Mouse (Mus musculus) intestine, embryonic 15.5 days (tissue): Measurements from ENCODE around the gene Atf6b. TPM values are rescaled to one million over a fixed set of nuclear protein-coding genes. Genes with fewer than 3 reads are reported as not detected.

ENCODE experiments used
- ATAC-seq: fragments of 200-750 bp; cut with Nextera tagmentation; 2 replicates; pipeline ENCODE4 v1.8.0; 2017; ENCODE audit warnings: moderate TSS enrichment, moderate library complexity
- H3K27ac ChIP-seq: fragments of 300-500 bp; sonication (generic); 2 replicates; pipeline ENCODE4 v1.5.1; 2015; ENCODE audit warnings: mild to moderate bottlenecking, inconsistent platforms
- H3K27me3 ChIP-seq: fragments of 300-500 bp; sonication (generic); replicated peaks from 2 replicates; pipeline ENCODE4 v1.6.1; 2015; ENCODE audit warnings: inconsistent platforms
- H3K36me3 ChIP-seq: fragments of 300-500 bp; sonication (generic); 2 replicates; pipeline ENCODE4 v1.6.1; 2015; ENCODE audit warnings: inconsistent platforms
- H3K4me1 ChIP-seq: fragments of 300-500 bp; sonication (generic); replicated peaks from 2 replicates; pipeline ENCODE4 v1.6.1; 2015; ENCODE audit warnings: inconsistent platforms
- H3K4me2 ChIP-seq: fragments of 300-500 bp; sonication (generic); replicated peaks from 2 replicates; pipeline ENCODE4 v1.6.1; 2015; ENCODE audit warnings: mild to moderate bottlenecking, inconsistent platforms
- H3K4me3 ChIP-seq: fragments of 300-500 bp; sonication (generic); replicated peaks from 2 replicates; pipeline ENCODE4 v1.5.1; 2015; ENCODE audit warnings: inconsistent platforms
- H3K9ac ChIP-seq: fragments of 300-500 bp; sonication (generic); 2 replicates; pipeline ENCODE4 v1.6.1; 2015; ENCODE audit warnings: inconsistent platforms
- H3K9me3 ChIP-seq: fragments of 300-500 bp; sonication (generic); 2 replicates; pipeline ENCODE4 v1.6.1; 2016; ENCODE audit warnings: inconsistent platforms
- WGBS: fragments of 180-500 bp; shearing (Covaris S2); methylation state at CpG from one replicate; pipeline ENCODE4 v1.1.7; 2015; 5-methylcytosine and 5-hydroxymethylcytosine counted together
- polyA plus RNA-seq: library from polyadenylated mRNA; unstranded; fragments of >200 nt; fragmentation: Nextera tagmentation; extraction: Ambion mirVana; gene quantifications from 2 replicates; pipeline ENCODE4 v1.2.1, GENCODE M21; 2015

Atf6b gene
- 67.5 and 68.2 TPM in 2 replicates for polyA plus RNA-seq

GRCm38 (mm10) chr17:34646906-34647787 lies at the start of gene Atf6b:
Gene Atf6b, plus strand, starts transcription at chr17:34647146.
- H3K36me3 ChIP-seq: peaks cover 11% of the 10 kb centered on the region
- H3K4me3 ChIP-seq: peak within 1 kb of the TSS; percentile 97
- ATAC-seq: peak; percentile 97
- H3K4me2 ChIP-seq: peak within 1 kb of the TSS; percentile 89
- WGBS: under 1% methylated on average over 66 of the region's 66 CpGs
- no peaks in the 10 kb centered on the region for H3K9me3 ChIP-seq
- H3K27ac ChIP-seq: peak within 1 kb of the TSS; percentile 71
- no peaks in the 10 kb centered on the region for H3K27me3 ChIP-seq
- H3K4me1 ChIP-seq: peaks cover 23% of the 10 kb centered on the region
- H3K9ac ChIP-seq: peak within 1 kb of the TSS; percentile 90

DNA sequence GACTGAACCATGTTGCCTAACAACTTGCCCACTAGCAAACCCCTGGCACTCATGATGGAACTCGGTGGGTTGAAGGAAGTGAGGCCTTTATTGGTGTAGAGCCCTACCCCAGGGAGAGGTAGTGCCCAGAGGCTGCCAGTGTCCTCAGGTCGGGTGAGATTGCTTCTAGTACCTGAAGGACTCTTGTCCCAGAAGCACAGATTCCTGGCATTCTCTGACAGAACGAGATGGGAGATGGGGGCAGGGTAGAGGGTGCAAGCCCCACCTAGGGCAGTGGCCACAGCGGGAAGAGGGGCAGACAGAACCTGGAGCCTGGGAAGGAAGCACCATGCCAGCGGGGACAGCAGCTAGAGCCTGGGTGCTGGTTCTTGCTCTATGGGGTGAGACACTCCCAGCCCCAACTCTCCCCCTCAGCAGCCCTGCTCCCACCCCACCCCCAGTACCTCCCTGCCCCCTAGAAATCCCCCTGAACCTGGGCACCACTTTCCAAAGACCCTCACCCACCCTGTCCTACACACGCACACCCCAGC lies 49.3 kb upstream of the Atf6b start, which contains the start of gene Ager:
Gene Ager, plus strand, starts transcription at position 297 of the 530 bp plus-strand sequence.
- Histone ChIP-seq H3K4me1 (peaks cover 55% of the 10 kb centered on the region), H3K27me3 (no peaks in the 10 kb centered on the region), H3K4me3 (no peak within 1 kb of the TSS), H3K36me3 (peaks cover 28% of the 10 kb centered on the region), H3K9ac (peak within 1 kb of the TSS; percentile 28; the same call in 1 of the 2 replicates), H3K9me3 (no peaks in the 10 kb centered on the region), H3K27ac (peak within 1 kb of the TSS; percentile 40; the same call in 1 of the 2 replicates), H3K4me2 (peak within 1 kb of the TSS; percentile 29)
- no peak for ATAC-seq
- WGBS: 20% methylated on average over 6 of the region's 6 CpGs

- 78% methylated on average over 9 of the region's 9 CpGs for WGBS
- H3K36me3 ChIP-seq: peaks cover 26% of the 10 kb centered on the region
- no peak overlapping the region for H3K4me2 ChIP-seq
- no peaks in the 10 kb centered on the region for H3K9me3 ChIP-seq
- no peak overlapping the region for H3K9ac ChIP-seq
- ATAC-seq: no peak
- peaks cover 45% of the 10 kb centered on the region for H3K4me1 ChIP-seq
- no peaks in the 10 kb centered on the region for H3K27me3 ChIP-seq
- no peak overlapping the region for H3K27ac ChIP-seq
- no peak overlapping the region for H3K4me3 ChIP-seq
Measured at GRCm38 (mm10) chr17:34599891-34600290, 47.1 kb upstream of the Atf6b start.

DNA sequence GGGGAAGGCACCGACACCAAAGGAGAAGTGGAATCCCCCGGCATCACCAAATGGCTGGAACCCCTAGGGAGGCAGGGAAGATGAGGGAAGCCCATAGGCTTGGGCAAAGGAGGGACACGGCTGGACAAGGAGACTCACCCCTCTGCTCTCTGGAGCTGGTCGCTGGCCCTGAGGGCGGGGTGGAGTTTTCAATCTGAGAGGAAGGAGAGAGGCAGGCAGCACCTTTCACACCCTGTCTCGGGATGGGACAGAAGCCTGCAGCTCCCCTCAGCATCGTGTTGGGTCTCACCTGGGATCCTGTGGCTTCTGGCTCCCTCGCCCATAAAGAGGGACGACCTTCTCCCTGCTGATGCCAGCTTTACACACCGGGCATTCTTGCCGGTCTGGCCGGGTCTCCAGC lies 45.1 kb upstream of the Atf6b start:
- no peak overlapping the region for H3K4me3 ChIP-seq
- no peak overlapping the region for H3K27ac ChIP-seq
- no peak overlapping the region for H3K9ac ChIP-seq
- no peaks in the 10 kb centered on the region for H3K9me3 ChIP-seq
- peaks cover 16% of the 10 kb centered on the region for H3K36me3 ChIP-seq
- ATAC-seq: no peak
- no peaks in the 10 kb centered on the region for H3K27me3 ChIP-seq
- peak overlapping the region; percentile 80 for H3K4me2 ChIP-seq
- H3K4me1 ChIP-seq: peaks cover 42% of the 10 kb centered on the region
- 84% methylated on average over 12 of the region's 12 CpGs for WGBS

GRCm38 (mm10) chr17:34603375-34604060 lies 43.4 kb upstream of the Atf6b start, which contains the start of gene Rnf5:
Gene Rnf5, minus strand, starts transcription at chr17:34603690.
- H3K27ac ChIP-seq: peak within 1 kb of the TSS; percentile 91
- under 1% methylated on average over 30 of the region's 30 CpGs for WGBS
- H3K4me2 ChIP-seq: peak within 1 kb of the TSS; percentile 91
- peaks cover 43% of the 10 kb centered on the region for H3K4me1 ChIP-seq
- H3K9me3 ChIP-seq: no peaks in the 10 kb centered on the region
- H3K27me3 ChIP-seq: no peaks in the 10 kb centered on the region
- ATAC-seq: peak; percentile 95
- peaks cover 16% of the 10 kb centered on the region for H3K36me3 ChIP-seq
- peak within 1 kb of the TSS; percentile 74 for H3K9ac ChIP-seq
- peak within 1 kb of the TSS; percentile 88 for H3K4me3 ChIP-seq

- WGBS: under 1% methylated on average over 35 of the region's 35 CpGs
- no peaks in the 10 kb centered on the region for H3K27me3 ChIP-seq
Measured at GRCm38 (mm10) chr17:34604061-34604508, 42.9 kb upstream of the Atf6b start, which contains the start of gene Agpat1. Gene Agpat1, plus strand, starts transcription at chr17:34604262.

GRCm38 (mm10) chr17:34604511-34605237 lies 42.3 kb upstream of the Atf6b start:
- Histone ChIP-seq H3K4me3 (peak overlapping the region; percentile 88), H3K27me3 (no peaks in the 10 kb centered on the region), H3K27ac (peak overlapping the region; percentile 91), H3K4me2 (peak overlapping the region; percentile 91), H3K36me3 (peaks cover 16% of the 10 kb centered on the region), H3K9me3 (no peaks in the 10 kb centered on the region), H3K9ac (peak overlapping the region; percentile 95), H3K4me1 (peaks cover 42% of the 10 kb centered on the region)
- WGBS: 13% methylated on average over 24 of the region's 24 CpGs
- ATAC-seq: no peak; the same call in 1 of the 2 replicates

More at GRCm38 (mm10) chr17:34604061-34604508, 42.9 kb upstream of the Atf6b start, which contains the start of gene Agpat1:
- peak; percentile 89 for ATAC-seq
- Histone ChIP-seq H3K4me2 (peak within 1 kb of the TSS; percentile 91), H3K4me3 (peak within 1 kb of the TSS; percentile 88), H3K4me1 (peaks cover 45% of the 10 kb centered on the region), H3K27ac (peak within 1 kb of the TSS; percentile 91), H3K9ac (peak within 1 kb of the TSS; percentile 95), H3K9me3 (no peaks in the 10 kb centered on the region), H3K36me3 (peaks cover 16% of the 10 kb centered on the region)

DNA sequence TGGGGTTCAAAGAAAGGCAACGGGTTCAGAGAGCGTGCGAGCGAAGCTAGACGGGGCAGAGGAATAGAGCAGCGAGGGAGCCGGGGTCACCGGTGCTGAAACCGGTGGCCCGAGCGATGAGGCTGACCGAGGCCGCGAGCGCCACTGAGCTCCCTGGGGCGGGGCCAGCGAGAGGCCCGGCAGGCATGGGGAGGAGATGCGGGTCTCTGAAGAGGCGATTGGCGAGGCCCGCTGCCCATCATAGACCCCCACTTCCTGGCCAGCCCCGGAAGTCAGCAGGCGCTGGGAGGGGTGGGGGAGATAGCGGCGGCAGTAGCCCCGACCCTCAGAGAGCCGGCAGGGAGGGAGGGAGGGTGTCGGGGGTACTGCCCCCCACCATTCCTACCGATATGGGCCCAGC lies 41.3 kb upstream of the Atf6b start:
- Histone ChIP-seq H3K4me2 (peak overlapping the region; percentile 91), H3K36me3 (peaks cover 11% of the 10 kb centered on the region), H3K4me3 (peak overlapping the region; percentile 88), H3K9me3 (no peaks in the 10 kb centered on the region), H3K4me1 (peaks cover 39% of the 10 kb centered on the region), H3K27ac (peak overlapping the region; percentile 91), H3K27me3 (no peaks in the 10 kb centered on the region), H3K9ac (peak overlapping the region; percentile 95)
- ATAC-seq: peak; percentile 60
- WGBS: under 1% methylated on average over 27 of the region's 30 CpGs

- peaks cover 39% of the 10 kb centered on the region for H3K4me1 ChIP-seq
- peak overlapping the region; percentile 91 for H3K4me2 ChIP-seq
- H3K36me3 ChIP-seq: peaks cover 14% of the 10 kb centered on the region
- peak overlapping the region; percentile 88 for H3K4me3 ChIP-seq
- H3K9me3 ChIP-seq: no peaks in the 10 kb centered on the region
- H3K27me3 ChIP-seq: no peaks in the 10 kb centered on the region
- ATAC-seq: no peak; the same call in 1 of the 2 replicates
- H3K9ac ChIP-seq: peak overlapping the region; percentile 95
- WGBS: 12% methylated on average over 32 of the region's 32 CpGs
- peak overlapping the region; percentile 91 for H3K27ac ChIP-seq
Measured at GRCm38 (mm10) chr17:34606186-34607039, 40.5 kb upstream of the Atf6b start.

- no peak for ATAC-seq
- no peaks in the 10 kb centered on the region for H3K9me3 ChIP-seq
- H3K36me3 ChIP-seq: peaks cover 24% of the 10 kb centered on the region
- no peaks in the 10 kb centered on the region for H3K27me3 ChIP-seq
- H3K9ac ChIP-seq: no peak overlapping the region
- 78% methylated on average over 7 of the region's 7 CpGs for WGBS
- no peak overlapping the region for H3K4me3 ChIP-seq
- H3K27ac ChIP-seq: no peak overlapping the region
- no peak overlapping the region for H3K4me2 ChIP-seq
- peaks cover 29% of the 10 kb centered on the region for H3K4me1 ChIP-seq
Measured at GRCm38 (mm10) chr17:34607997-34608396, 38.9 kb upstream of the Atf6b start.

- H3K27ac ChIP-seq: no peak overlapping the region
- H3K4me2 ChIP-seq: no peak overlapping the region
- H3K27me3 ChIP-seq: no peaks in the 10 kb centered on the region
- no peak for ATAC-seq
- H3K4me1 ChIP-seq: peaks cover 21% of the 10 kb centered on the region
- H3K4me3 ChIP-seq: no peak overlapping the region
- WGBS: 93% methylated on average over 8 of the region's 8 CpGs
- no peak overlapping the region for H3K9ac ChIP-seq
- H3K36me3 ChIP-seq: peaks cover 42% of the 10 kb centered on the region
- no peaks in the 10 kb centered on the region for H3K9me3 ChIP-seq
Measured at GRCm38 (mm10) chr17:34611050-34611449, 35.9 kb upstream of the Atf6b start.
